Mouse (Mus musculus): ENCODE results near the gene Dnajb5.

GRCm38 (mm10) chr4:42959382-42959781 lies 9.8 kb downstream of the Dnajb5 start:
- TF ChIP-seq POLR2A (IDR thresholded peaks at IDR 0.05; ENCODE audit: insufficient read length, low read depth) = no peak
- TF ChIP-seq MYOD1 (IDR thresholded peaks at IDR 0.05; ENCODE audit: control insufficient read depth in 1 of 3, insufficient read length in 2 of 3, low read depth in 2 of 3) = no peak
- TF ChIP-seq SRF (IDR thresholded peaks at IDR 0.05; ENCODE audit: control insufficient read depth, insufficient read length, low read depth) = no peak

Data from myocyte (in vitro differentiated cells).